Mouse (Mus musculus) stomach, embryonic 14.5 days (tissue): ENCODE data around the gene Gdpd3. TPM values are rescaled to one million over a fixed set of nuclear protein-coding genes. Genes with fewer than 3 reads are reported as not detected.

Experiments used
- ATAC-seq: fragments of 200-750 bp; cut with Nextera tagmentation; 2 replicates; pipeline ENCODE4 v1.8.0; 2017; ENCODE audit warnings: low read depth, moderate TSS enrichment; ENCODE audit not compliant: insufficient number of reproducible peaks, insufficient read depth, low FRiP score
- H3K27ac ChIP-seq: fragments of 300-500 bp; sonication (generic); 2 replicates; pipeline ENCODE4 v1.5.1; 2014; ENCODE audit warnings: mild to moderate bottlenecking, low read length, moderate library complexity, mixed read lengths
- H3K27me3 ChIP-seq: fragments of 300-500 bp; sonication (generic); 2 replicates; pipeline ENCODE4 v1.6.1; 2014; ENCODE audit warnings: low read length, control low read depth, mixed read lengths; ENCODE audit not compliant: control insufficient read depth, insufficient read depth
- H3K36me3 ChIP-seq: fragments of 300-500 bp; sonication (generic); 2 replicates; pipeline ENCODE4 v1.6.1; 2014; ENCODE audit warnings: mild to moderate bottlenecking, control low read depth, low read length, moderate library complexity, mixed read lengths; ENCODE audit not compliant: control insufficient read depth, insufficient read depth
- H3K4me1 ChIP-seq: fragments of 300-500 bp; sonication (generic); 2 replicates; pipeline ENCODE4 v1.6.1; 2014; ENCODE audit warnings: low read length, control low read depth, mixed read lengths; ENCODE audit not compliant: control insufficient read depth, insufficient read depth
- H3K4me2 ChIP-seq: fragments of 300-500 bp; sonication (generic); replicated peaks from 2 replicates; pipeline ENCODE4 v1.6.1; 2014; ENCODE audit warnings: low read depth, low read length, control low read depth
- H3K4me3 ChIP-seq: fragments of 300-500 bp; sonication (generic); 2 replicates; pipeline ENCODE4 v1.5.1; 2014; ENCODE audit warnings: low read depth, low read length, control low read depth
- H3K9ac ChIP-seq: fragments of 300-500 bp; sonication (generic); replicated peaks from 2 replicates; pipeline ENCODE4 v1.6.1; 2014; ENCODE audit warnings: low read depth, mild to moderate bottlenecking, control low read depth, low read length, moderate library complexity, mixed read lengths
- H3K9me3 ChIP-seq: fragments of 300-500 bp; sonication (generic); 2 replicates; pipeline ENCODE4 v1.6.1; 2016; ENCODE audit warnings: low read depth, low read length, control low read depth; ENCODE audit not compliant: control insufficient read depth
- WGBS: fragments of 180-500 bp; shearing (Covaris S2); extraction: QIAGEN DNeasy Blood & Tissue Kit; methylation state at CpG from one replicate; pipeline ENCODE4 v1.1.7; 2014; 5-methylcytosine and 5-hydroxymethylcytosine counted together
- polyA plus RNA-seq: library from polyadenylated mRNA; unstranded; fragments of >200 nt; fragmentation: Nextera tagmentation; extraction: Ambion mirVana; gene quantifications from 2 replicates; pipeline ENCODE4 v1.2.1, GENCODE M21; 2014

Gene Gdpd3
- polyA plus RNA-seq, 1 experiment from 2014 or later = 2.8 TPM

DNA sequence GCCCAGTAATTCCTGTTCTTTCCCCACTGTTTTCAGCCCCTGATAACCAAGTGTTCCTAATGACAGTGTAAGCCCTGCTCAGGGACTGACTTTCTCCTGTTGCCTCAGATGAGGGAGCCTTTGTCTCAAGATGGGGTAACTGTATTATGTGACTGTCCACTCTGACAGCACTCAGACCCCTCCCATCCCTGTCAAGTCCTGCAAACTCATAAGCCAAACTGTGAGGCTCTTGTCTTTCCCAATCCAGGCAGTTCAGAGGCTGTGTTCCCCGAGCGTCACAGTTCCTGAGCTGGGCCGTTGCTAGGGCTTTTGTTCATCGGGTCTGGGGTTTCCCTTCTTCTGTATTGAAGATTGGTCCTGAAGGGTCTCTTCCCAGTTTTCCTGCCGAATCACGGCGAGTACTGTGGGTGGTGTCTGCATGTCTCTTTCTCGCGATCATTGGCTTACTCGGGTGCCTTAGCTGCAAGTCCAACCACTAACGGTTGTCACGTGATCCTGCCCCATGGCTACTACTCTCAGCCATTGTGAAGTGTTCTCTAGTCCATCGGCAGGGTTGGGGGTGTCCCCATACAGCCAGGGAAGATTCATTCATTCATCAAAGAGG lies 25.9 kb upstream of the Gdpd3 start:
- Histone ChIP-seq H3K9me3 (no peaks in the 10 kb centered on the region), H3K27ac (no peak overlapping the region), H3K9ac (no peak overlapping the region), H3K4me3 (no peak overlapping the region), H3K4me1 (no peaks in the 10 kb centered on the region), H3K36me3 (no peaks in the 10 kb centered on the region), H3K4me2 (no peak overlapping the region), H3K27me3 (no peaks in the 10 kb centered on the region)
- ATAC-seq = no peak
- WGBS = 78% methylated on average over 13 of the region's 13 CpGs

DNA sequence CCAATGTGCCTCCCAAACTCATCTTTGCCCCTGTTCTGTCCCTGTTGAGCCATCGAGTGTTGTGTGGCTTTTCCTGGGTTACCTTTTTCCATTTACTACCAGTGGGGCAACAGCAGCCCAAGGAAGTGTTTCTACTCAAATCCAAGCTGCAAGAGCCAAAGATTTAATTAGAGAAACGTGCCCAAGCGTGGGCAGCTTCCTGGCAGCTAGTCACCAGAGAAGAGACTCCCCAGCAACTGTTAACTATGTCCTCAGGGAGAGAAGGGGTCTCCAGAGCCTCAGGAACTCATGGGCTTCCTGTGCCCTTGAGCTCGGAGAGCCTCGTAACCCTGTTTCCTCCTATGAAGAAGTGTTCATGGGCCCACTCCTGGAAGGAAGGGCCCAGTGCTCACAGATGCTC lies 25.2 kb upstream of the Gdpd3 start:
- H3K36me3 ChIP-seq = no peaks in the 10 kb centered on the region
- no peak for ATAC-seq
- no peaks in the 10 kb centered on the region for H3K4me1 ChIP-seq
- no peak overlapping the region for H3K4me2 ChIP-seq
- 82% methylated on average over 5 of the region's 5 CpGs for WGBS
- no peak overlapping the region for H3K27ac ChIP-seq
- no peak overlapping the region for H3K9ac ChIP-seq
- H3K9me3 ChIP-seq = no peaks in the 10 kb centered on the region
- no peak overlapping the region for H3K4me3 ChIP-seq
- H3K27me3 ChIP-seq = no peaks in the 10 kb centered on the region

DNA sequence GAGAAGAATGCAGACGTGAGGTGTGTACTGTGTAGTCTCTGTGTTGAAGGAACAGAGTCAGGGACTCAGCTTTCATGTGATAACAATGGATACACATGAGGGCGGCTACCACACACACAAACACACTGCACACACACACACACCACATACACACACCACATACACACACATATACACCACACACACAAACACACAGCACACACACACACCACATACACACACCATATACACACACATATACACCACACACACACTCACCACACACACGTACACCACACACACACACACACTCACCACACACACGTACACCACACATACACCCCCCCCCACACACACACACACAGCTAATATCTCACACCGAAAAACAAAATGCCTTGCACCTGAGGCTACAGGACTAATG lies 24.7 kb upstream of the Gdpd3 start:
- no peak overlapping the region for H3K9ac ChIP-seq
- H3K9me3 ChIP-seq = no peaks in the 10 kb centered on the region
- no peaks in the 10 kb centered on the region for H3K27me3 ChIP-seq
- H3K4me1 ChIP-seq = no peaks in the 10 kb centered on the region
- H3K4me2 ChIP-seq = no peak overlapping the region
- no peaks in the 10 kb centered on the region for H3K36me3 ChIP-seq
- WGBS = 79% methylated on average over 5 of the region's 5 CpGs
- H3K27ac ChIP-seq = no peak overlapping the region
- no peak for ATAC-seq
- H3K4me3 ChIP-seq = no peak overlapping the region

DNA sequence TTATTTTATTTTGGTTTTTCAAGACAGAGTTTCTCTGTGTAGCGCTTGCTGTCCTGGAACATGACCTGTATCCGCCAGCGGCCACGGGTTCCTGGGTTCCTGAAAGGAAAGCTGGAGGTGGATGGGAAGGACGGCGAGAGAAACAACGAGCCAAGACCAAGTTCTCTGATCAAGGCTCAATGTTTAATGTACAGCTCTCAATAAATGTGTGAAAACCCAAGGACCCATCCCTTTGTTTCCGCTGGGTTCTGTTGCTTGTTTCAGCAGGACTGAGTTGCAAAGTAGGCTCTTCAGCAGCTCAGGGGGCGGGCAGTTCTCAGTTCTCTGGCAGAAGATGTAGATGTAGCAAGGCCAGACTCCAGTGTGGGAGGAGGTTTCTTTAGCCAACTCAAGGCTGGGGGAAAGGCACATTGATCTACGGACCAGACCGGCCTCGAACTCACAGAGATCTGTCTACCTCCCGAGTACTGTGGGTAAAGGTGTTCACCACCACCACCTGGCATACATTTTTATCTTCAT lies 24.1 kb upstream of the Gdpd3 start:
- H3K9ac ChIP-seq = no peak overlapping the region
- no peak for ATAC-seq
- H3K27ac ChIP-seq = no peak overlapping the region
- no peaks in the 10 kb centered on the region for H3K4me1 ChIP-seq
- H3K4me3 ChIP-seq = no peak overlapping the region
- no peaks in the 10 kb centered on the region for H3K9me3 ChIP-seq
- H3K4me2 ChIP-seq = no peak overlapping the region
- H3K27me3 ChIP-seq = no peaks in the 10 kb centered on the region
- H3K36me3 ChIP-seq = no peaks in the 10 kb centered on the region
- 89% methylated on average over 13 of the region's 13 CpGs for WGBS

DNA sequence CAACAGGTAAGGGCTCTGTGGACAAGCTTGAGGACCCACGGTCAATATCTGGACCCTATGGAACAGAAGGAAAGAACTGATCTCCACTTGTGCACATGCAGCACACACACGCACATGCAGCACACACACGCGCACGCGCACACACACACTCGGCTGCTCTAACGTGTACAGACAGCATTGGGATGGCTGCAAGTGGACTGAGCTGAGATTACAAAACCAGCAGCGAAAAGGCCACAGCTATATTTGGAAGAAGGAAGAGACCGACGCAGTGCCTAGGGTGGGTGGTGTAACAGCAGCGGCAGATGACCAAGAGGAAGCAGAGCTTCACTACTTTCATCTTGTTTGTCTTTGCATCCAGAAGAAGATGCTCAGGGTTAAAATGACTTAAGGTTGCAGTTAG lies 20.1 kb upstream of the Gdpd3 start:
- Histone ChIP-seq H3K9me3 (no peaks in the 10 kb centered on the region), H3K27ac (peak overlapping the region; percentile 44; the same call in 1 of the 2 replicates), H3K27me3 (no peaks in the 10 kb centered on the region), H3K9ac (no peak overlapping the region), H3K36me3 (no peaks in the 10 kb centered on the region), H3K4me3 (no peak overlapping the region), H3K4me2 (no peak overlapping the region), H3K4me1 (no peaks in the 10 kb centered on the region)
- no peak for ATAC-seq
- WGBS = 85% methylated on average over 12 of the region's 12 CpGs

DNA sequence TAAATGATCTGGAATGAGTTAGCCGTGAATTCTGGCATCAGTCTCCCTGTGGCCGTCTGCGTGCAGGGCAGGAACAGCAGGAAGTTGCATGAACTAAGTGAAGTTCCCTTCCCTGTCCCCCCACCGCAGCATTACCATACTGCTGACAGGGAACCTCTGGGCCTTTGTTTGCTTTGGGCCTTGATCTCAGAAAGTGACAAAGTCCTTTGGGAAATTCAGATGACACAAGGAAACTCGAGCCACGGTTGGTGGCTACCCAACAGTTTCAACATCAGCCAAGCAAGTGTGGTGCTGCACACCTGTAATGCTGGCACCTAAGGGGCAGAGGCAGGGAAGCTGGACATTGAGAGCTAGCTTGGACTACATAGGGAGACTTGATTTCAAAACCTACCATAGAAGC lies 19.3 kb upstream of the Gdpd3 start:
- no peak for ATAC-seq
- Histone ChIP-seq H3K9me3 (no peaks in the 10 kb centered on the region), H3K27me3 (no peaks in the 10 kb centered on the region), H3K4me2 (no peak overlapping the region), H3K27ac (no peak overlapping the region), H3K4me1 (no peaks in the 10 kb centered on the region), H3K4me3 (no peak overlapping the region), H3K36me3 (no peaks in the 10 kb centered on the region), H3K9ac (no peak overlapping the region)
- 28% methylated on average over 6 of the region's 6 CpGs for WGBS

DNA sequence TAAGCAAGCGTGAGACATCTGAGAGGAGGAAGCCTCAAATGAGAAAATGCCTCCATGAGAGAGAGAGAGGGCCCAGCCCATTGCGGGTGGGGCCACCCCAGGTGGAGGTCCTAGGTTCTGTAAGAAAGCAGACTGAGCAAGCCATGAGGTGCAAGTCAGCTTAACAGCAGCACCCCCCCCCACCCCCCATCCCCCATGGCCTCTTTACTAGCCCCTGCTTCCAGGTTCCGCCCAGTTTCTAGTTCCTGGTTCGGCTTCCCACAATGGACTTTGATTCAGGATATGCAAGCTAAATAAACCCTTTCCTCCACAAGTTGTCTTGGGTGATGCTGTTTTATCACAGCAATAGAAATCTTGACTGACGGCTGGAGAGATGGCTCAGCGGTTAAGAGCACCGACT lies 17.3 kb upstream of the Gdpd3 start:
- H3K9ac ChIP-seq = no peak overlapping the region
- ATAC-seq = no peak

DNA sequence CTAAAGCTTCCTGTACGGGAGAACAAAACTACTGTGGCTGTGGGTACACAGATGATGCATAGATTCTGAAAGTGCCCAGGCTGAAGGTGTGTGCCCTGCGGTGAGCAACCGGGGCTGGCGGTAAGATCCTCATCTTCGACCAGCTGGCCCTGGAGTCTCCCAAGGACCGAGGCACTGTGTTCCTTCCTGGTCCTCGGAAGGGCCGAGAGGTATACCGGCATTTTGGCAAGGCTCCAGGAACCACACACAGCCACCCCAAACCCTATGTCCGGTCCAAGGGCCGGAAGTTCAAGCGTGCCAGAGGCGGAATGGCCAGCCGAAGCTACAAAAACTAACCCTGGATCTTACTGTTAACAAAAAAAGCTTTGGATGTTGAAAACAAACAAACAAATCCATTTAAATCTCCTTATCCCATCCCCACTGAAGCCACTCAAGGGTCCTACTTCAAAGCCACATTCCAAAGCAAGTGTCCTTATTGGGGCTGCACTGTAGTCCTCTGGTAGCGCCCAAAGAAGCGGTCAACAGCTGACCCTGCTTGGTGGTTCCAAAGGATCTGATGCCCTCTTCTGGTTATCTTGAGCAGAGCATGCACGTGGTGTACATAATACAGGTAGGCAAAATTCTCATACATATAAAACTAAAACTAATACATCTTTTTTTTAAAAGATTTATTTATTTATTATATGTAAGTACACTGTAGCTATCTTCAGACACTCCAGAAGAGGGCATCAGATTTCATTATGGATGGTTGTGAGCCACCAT lies 16.4 kb upstream of the Gdpd3 start:
- no peaks in the 10 kb centered on the region for H3K27me3 ChIP-seq
- no peaks in the 10 kb centered on the region for H3K4me1 ChIP-seq
- no peak overlapping the region for H3K9ac ChIP-seq
- ATAC-seq = no peak
- H3K27ac ChIP-seq = no peak overlapping the region
- no peak overlapping the region for H3K4me3 ChIP-seq
- H3K9me3 ChIP-seq = no peaks in the 10 kb centered on the region
- 93% methylated on average over 17 of the region's 17 CpGs for WGBS
- H3K36me3 ChIP-seq = no peaks in the 10 kb centered on the region
- H3K4me2 ChIP-seq = no peak overlapping the region

More for the DNA sequence above, 17.3 kb upstream of the Gdpd3 start:
- Histone ChIP-seq H3K36me3 (no peaks in the 10 kb centered on the region), H3K27ac (no peak overlapping the region), H3K4me1 (no peaks in the 10 kb centered on the region), H3K9me3 (no peaks in the 10 kb centered on the region), H3K4me3 (no peak overlapping the region), H3K27me3 (no peaks in the 10 kb centered on the region), H3K4me2 (no peak overlapping the region)
- WGBS = 63% methylated on average over 7 of the region's 7 CpGs
